Mouse (Mus musculus) spleen, adult 2 months (tissue): ENCODE measurements at regions not wholly inside any gene's neighbourhood (a gene's known extent, or its start where the extent isn't known, plus 50 kb on each side); places are given as distances from the start of the nearest gene placed in this dataset.

Experiments used
- DNase-seq, 2 experiments: peaks; one replicate each; pipeline versions ENCODE4 v3.0.0 to v3.0.0-alpha.2; 2012 to 2021; ENCODE audit warnings: low spot score in 2 of 2, low read depth in 1 of 2
- H3K27ac ChIP-seq: fragments of 200-500 bp; 2 replicates; pipeline ENCODE4 v1.5.1; 2012; ENCODE audit warnings: low read length, inconsistent platforms; ENCODE audit not compliant: insufficient read depth
- H3K27me3 ChIP-seq: fragments of 200-500 bp; 2 replicates; pipeline ENCODE4 v1.6.1; 2012; ENCODE audit warnings: mild to moderate bottlenecking, moderate library complexity, low read length, inconsistent platforms; ENCODE audit not compliant: control insufficient read depth, insufficient read depth
- H3K36me3 ChIP-seq: fragments of 200-500 bp; 2 replicates; pipeline ENCODE4 v1.6.1; 2012; ENCODE audit warnings: mild to moderate bottlenecking, low read length, inconsistent platforms; ENCODE audit not compliant: control insufficient read depth, insufficient read depth
- H3K4me1 ChIP-seq: fragments of 200-500 bp; 2 replicates; pipeline ENCODE4 v1.6.1; 2011; ENCODE audit warnings: inconsistent platforms; ENCODE audit not compliant: control insufficient read depth, insufficient read depth, insufficient read length
- H3K4me3 ChIP-seq: fragments of 200-500 bp; 2 replicates; pipeline ENCODE4 v1.5.1; 2011; ENCODE audit warnings: mild to moderate bottlenecking, inconsistent platforms; ENCODE audit not compliant: insufficient read depth, insufficient read length; ENCODE audit errors: extremely low read depth
- CTCF ChIP-seq: fragments of 200-500 bp; IDR thresholded peaks from 2 replicates; pipeline ENCODE4 v1.5.1; 2011; ENCODE audit warnings: mild to moderate bottlenecking, inconsistent platforms; ENCODE audit not compliant: insufficient read depth, insufficient read length, insufficient replicate concordance; ENCODE audit errors: extremely low read depth
- POLR2A ChIP-seq: fragments of 200-500 bp; IDR thresholded peaks from 2 replicates; pipeline ENCODE4 v1.6.1; 2011; ENCODE audit warnings: low read depth, low read length, inconsistent platforms
- WGBS: fragments of 180-500 bp; shearing (Covaris S2); methylation state at CpG from one replicate; pipeline ENCODE4 v1.1.7; 2018; 5-methylcytosine and 5-hydroxymethylcytosine counted together

DNA sequence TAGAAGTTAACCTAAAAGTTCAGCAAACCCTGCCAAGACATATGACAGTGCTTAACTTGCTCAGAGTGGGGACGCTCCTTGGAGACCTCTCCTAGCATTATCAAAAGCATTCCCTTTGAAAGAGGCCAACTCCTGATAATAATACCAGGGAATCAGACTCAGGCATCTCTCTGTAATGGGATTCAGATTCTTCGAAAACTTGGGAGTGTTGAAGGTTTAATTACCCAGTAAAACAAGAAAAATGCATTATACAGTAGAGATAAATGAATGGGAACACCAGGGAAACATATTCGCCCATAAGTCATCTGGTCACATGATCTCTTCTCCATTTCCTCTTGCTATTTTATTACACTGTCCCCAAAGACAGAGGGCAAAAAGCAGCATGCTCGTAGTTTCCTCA lies 274.3 kb upstream of the BC052040 start:
- Histone ChIP-seq H3K4me1 (no peaks in the 10 kb centered on the region), H3K27ac (no peak overlapping the region), H3K27me3 (no peaks in the 10 kb centered on the region), H3K36me3 (no peaks in the 10 kb centered on the region), H3K4me3 (no peak overlapping the region)
- WGBS = 81% methylated on average over 4 of the region's 4 CpGs
- DNase-seq = no peak
- TF ChIP-seq CTCF (no peak), POLR2A (no peak)

- 78% methylated on average over 4 of the region's 4 CpGs for WGBS
- Histone ChIP-seq H3K36me3 (no peaks in the 10 kb centered on the region), H3K27ac (no peak overlapping the region)
Measured at GRCm38 (mm10) chr2:115309856-115310631, 271.5 kb upstream of the BC052040 start.

GRCm38 (mm10) chr2:115318551-115318950 lies 263.0 kb upstream of the BC052040 start:
- 84% methylated on average over 3 of the region's 3 CpGs for WGBS
- no peaks in the 10 kb centered on the region for H3K27me3 ChIP-seq
- no peak for DNase-seq
- no peaks in the 10 kb centered on the region for H3K36me3 ChIP-seq
- no peak overlapping the region for H3K4me3 ChIP-seq
- TF ChIP-seq CTCF (no peak), POLR2A (no peak)
- H3K27ac ChIP-seq = no peak overlapping the region
- H3K4me1 ChIP-seq = no peaks in the 10 kb centered on the region

More at GRCm38 (mm10) chr2:115309856-115310631, 271.5 kb upstream of the BC052040 start:
- TF ChIP-seq POLR2A (no peak), CTCF (no peak)
- Histone ChIP-seq H3K27me3 (no peaks in the 10 kb centered on the region), H3K4me1 (no peaks in the 10 kb centered on the region), H3K4me3 (no peak overlapping the region)
- no peak for DNase-seq

- Histone ChIP-seq H3K27me3 (no peaks in the 10 kb centered on the region), H3K36me3 (no peaks in the 10 kb centered on the region), H3K4me1 (no peaks in the 10 kb centered on the region), H3K4me3 (no peak overlapping the region), H3K27ac (no peak overlapping the region)
- no peak for DNase-seq
- 77% methylated on average over 5 of the region's 5 CpGs for WGBS
- TF ChIP-seq CTCF (no peak), POLR2A (no peak)
Measured at GRCm38 (mm10) chr2:115322582-115322981, 258.9 kb upstream of the BC052040 start.

- H3K4me1 ChIP-seq = no peaks in the 10 kb centered on the region
- H3K27ac ChIP-seq = no peak overlapping the region
- 86% methylated on average over 2 of the region's 2 CpGs for WGBS
- no peak overlapping the region for H3K4me3 ChIP-seq
- TF ChIP-seq CTCF (no peak), POLR2A (no peak)
- no peak for DNase-seq
- H3K27me3 ChIP-seq = no peaks in the 10 kb centered on the region
- H3K36me3 ChIP-seq = no peaks in the 10 kb centered on the region
Measured at GRCm38 (mm10) chr2:115326526-115326925, 255.0 kb upstream of the BC052040 start.

GRCm38 (mm10) chr2:115338178-115338577 lies 243.3 kb upstream of the BC052040 start:
- no peak overlapping the region for H3K4me3 ChIP-seq
- TF ChIP-seq POLR2A (no peak), CTCF (no peak)
- DNase-seq = no peak
- 62% methylated on average over 7 of the region's 7 CpGs for WGBS
- no peaks in the 10 kb centered on the region for H3K36me3 ChIP-seq
- no peaks in the 10 kb centered on the region for H3K27me3 ChIP-seq
- H3K4me1 ChIP-seq = no peaks in the 10 kb centered on the region
- no peak overlapping the region for H3K27ac ChIP-seq

GRCm38 (mm10) chr2:115339034-115339433 lies 242.5 kb upstream of the BC052040 start:
- H3K27ac ChIP-seq = no peak overlapping the region
- no peak for DNase-seq
- H3K4me1 ChIP-seq = no peaks in the 10 kb centered on the region
- no peak for TF ChIP-seq POLR2A
- TF ChIP-seq CTCF = no peak
- H3K36me3 ChIP-seq = no peaks in the 10 kb centered on the region
- 70% methylated on average over 4 of the region's 4 CpGs for WGBS
- H3K4me3 ChIP-seq = no peak overlapping the region
- no peaks in the 10 kb centered on the region for H3K27me3 ChIP-seq
